Mouse (Mus musculus): ENCODE measurements around the gene Spag9. TPM values are rescaled to one million over a fixed set of nuclear protein-coding genes. Genes with fewer than 3 reads are reported as not detected.
"Not testable (repeated sequence)": the region's sequence is repeated elsewhere in the genome, so short reads cannot be mapped to it uniquely, and the experiment has no call there.

The Spag9 gene
- polyA plus RNA-seq, 1 experiment from 2014 or later = 68.9 TPM

DNA sequence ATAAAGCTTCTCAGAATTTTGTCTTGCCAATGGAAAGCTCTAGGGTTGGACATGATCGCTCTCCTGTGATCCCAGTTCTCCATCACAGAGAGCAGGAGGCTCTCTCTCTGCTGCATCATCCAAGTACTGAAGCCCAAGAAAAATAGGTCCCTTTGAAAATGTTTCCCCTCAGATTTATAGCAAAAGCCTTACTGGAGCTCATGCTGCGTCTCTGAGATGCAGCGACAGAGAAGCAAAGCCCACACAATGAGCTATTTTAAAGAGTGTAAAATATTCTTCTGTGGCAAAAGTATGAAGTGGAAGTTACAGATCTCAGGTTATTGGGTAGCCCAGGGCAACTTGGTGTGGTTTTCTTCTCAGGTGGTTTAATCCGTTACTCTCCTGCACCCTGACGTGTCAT is 68.0 kb downstream of the Spag9 start:
- Histone ChIP-seq H3K36me3 (ENCODE audit: control insufficient read depth, insufficient read depth, low read length) (peaks cover 14% of the 10 kb centered on the region), H3K9me3 (ENCODE audit: control insufficient read depth, low read length) (no peaks in the 10 kb centered on the region)
- WGBS = 90% methylated on average over 5 of the region's 5 CpGs

DNA sequence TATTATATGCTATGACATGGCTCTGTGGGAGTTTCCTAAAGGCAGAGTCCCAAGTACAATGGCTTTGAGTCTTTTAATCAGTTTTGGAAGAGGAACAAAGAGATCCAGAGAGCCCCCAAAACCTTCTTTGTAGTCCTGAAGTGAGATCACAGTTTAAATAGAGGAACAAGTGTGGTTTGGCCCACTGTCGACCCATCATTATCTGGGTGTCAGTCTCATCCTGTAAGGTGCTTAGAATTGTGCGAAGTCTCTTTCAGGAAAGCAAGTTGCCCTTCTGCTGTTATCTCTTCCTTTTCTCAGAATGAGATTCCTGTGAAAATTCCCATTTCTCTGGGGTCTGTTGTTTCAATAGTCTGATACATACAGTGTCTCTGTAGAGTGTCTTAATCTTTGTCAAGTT is 74.6 kb downstream of the Spag9 start:
- H3K4me3 ChIP-seq (ENCODE audit: low read length) = no peak overlapping the region
- H3K27ac ChIP-seq (ENCODE audit: low read depth, low read length) = no peak overlapping the region; the same call in 1 of the 2 replicates
- H3K27me3 ChIP-seq (replicated peaks; ENCODE audit: control insufficient read depth, insufficient read depth, low read length) = no peaks in the 10 kb centered on the region
- H3K9ac ChIP-seq (ENCODE audit: low read depth, low read length) = no peak overlapping the region
- ATAC-seq = no peak
- no peak overlapping the region for H3K4me2 ChIP-seq (ENCODE audit: low read length)
- peaks cover 16% of the 10 kb centered on the region for H3K36me3 ChIP-seq (ENCODE audit: control insufficient read depth, insufficient read depth, low read length)
- H3K4me1 ChIP-seq (ENCODE audit: control insufficient read depth, insufficient read depth, low read depth, low read length) = no peaks in the 10 kb centered on the region
- no peaks in the 10 kb centered on the region for H3K9me3 ChIP-seq (ENCODE audit: control insufficient read depth, low read length)
- 86% methylated on average over 2 of the region's 2 CpGs for WGBS

More for the DNA sequence above, 68.0 kb downstream of the Spag9 start:
- no peak overlapping the region for H3K4me2 ChIP-seq (ENCODE audit: low read length)
- ATAC-seq = no peak
- H3K27me3 ChIP-seq (replicated peaks; ENCODE audit: control insufficient read depth, insufficient read depth, low read length) = no peaks in the 10 kb centered on the region
- H3K4me3 ChIP-seq (ENCODE audit: low read length) = no peak overlapping the region
- H3K9ac ChIP-seq (ENCODE audit: low read depth, low read length) = no peak overlapping the region
- no peak overlapping the region for H3K27ac ChIP-seq (ENCODE audit: low read depth, low read length)
- H3K4me1 ChIP-seq (ENCODE audit: control insufficient read depth, insufficient read depth, low read depth, low read length) = no peaks in the 10 kb centered on the region

DNA sequence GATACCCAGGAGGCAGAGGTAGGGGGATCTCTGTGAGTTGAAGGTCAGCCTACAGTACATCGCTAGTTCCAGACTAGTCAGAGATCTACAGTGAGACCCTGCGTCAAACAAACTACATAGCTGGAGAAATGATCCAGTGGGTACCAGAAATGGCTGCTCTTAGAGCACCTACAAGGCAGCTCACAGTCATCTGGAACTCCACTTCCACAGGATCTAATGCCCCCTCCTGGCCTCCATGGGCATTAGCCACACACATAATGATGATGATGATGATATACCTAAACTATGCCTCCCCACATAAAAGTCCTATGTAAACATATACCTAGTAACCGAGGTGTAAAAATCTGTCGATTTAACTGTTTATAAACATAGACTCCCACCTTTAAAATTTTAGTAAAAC is 77.4 kb downstream of the Spag9 start:
- WGBS = 91% methylated on average over 4 of the region's 4 CpGs
- Histone ChIP-seq H3K27me3 (replicated peaks; ENCODE audit: control insufficient read depth, insufficient read depth, low read length) (no peaks in the 10 kb centered on the region), H3K4me1 (ENCODE audit: control insufficient read depth, insufficient read depth, low read depth, low read length) (no peaks in the 10 kb centered on the region), H3K36me3 (ENCODE audit: control insufficient read depth, insufficient read depth, low read length) (peaks cover 15% of the 10 kb centered on the region), H3K4me3 (ENCODE audit: low read length) (no peak overlapping the region), H3K27ac (ENCODE audit: low read depth, low read length) (no peak overlapping the region), H3K9me3 (ENCODE audit: control insufficient read depth, low read length) (no peaks in the 10 kb centered on the region), H3K4me2 (ENCODE audit: low read length) (no peak overlapping the region), H3K9ac (ENCODE audit: low read depth, low read length) (no peak overlapping the region)
- no peak for ATAC-seq

DNA sequence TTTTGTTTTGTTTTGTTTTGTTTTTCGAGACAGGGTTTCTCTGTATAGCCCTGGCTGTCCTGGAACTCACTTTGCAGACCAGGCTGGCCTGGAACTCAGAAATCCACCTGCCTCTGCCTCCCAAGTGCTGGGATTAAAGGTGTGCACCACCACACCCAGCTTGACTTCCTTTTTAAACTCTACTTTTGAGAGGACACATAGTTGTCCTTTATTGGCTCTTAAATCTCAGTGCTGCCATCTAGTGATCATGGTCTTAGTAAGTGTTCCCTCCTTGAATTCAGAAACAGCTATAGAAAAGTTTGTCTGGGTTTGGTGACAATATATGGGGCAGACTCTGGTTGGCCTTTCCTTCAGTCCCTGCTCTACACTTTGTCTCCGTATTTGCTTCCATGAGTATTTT is 91.1 kb downstream of the Spag9 start:
- not testable (repeated sequence) for H3K4me2 ChIP-seq (ENCODE audit: low read length); H3K27ac ChIP-seq (ENCODE audit: low read depth, low read length); H3K27me3 ChIP-seq (replicated peaks; ENCODE audit: control insufficient read depth, insufficient read depth, low read length); H3K4me1 ChIP-seq (ENCODE audit: control insufficient read depth, insufficient read depth, low read depth, low read length); ATAC-seq; H3K9me3 ChIP-seq (ENCODE audit: control insufficient read depth, low read length); H3K9ac ChIP-seq (ENCODE audit: low read depth, low read length); H3K4me3 ChIP-seq (ENCODE audit: low read length)
- peaks cover 53% of the 10 kb centered on the region for H3K36me3 ChIP-seq (ENCODE audit: control insufficient read depth, insufficient read depth, low read length)
- 86% methylated on average over 2 of the region's 2 CpGs for WGBS

DNA sequence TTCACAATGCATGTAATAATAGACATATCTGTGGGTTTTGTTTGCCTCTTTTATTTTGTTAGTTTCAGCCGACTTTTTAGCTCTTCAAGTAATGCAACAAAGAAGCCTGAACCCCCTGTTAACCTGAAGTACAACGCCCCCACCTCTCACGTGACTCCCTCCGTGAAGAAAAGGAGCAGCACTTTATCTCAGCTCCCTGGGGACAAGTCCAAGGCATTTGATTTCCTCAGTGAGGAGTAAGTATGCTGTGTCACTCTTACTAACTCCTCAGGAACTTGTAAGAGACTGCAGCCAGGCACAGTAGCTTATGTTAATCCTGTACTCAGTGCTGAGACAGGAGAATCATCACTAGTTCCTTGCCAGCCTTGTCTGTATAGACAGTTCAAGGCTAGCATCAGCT is 94.6 kb downstream of the Spag9 start:
- Histone ChIP-seq H3K4me3 (ENCODE audit: low read length) (no peak overlapping the region), H3K27me3 (replicated peaks; ENCODE audit: control insufficient read depth, insufficient read depth, low read length) (no peaks in the 10 kb centered on the region), H3K9me3 (ENCODE audit: control insufficient read depth, low read length) (no peaks in the 10 kb centered on the region), H3K27ac (ENCODE audit: low read depth, low read length) (no peak overlapping the region), H3K36me3 (ENCODE audit: control insufficient read depth, insufficient read depth, low read length) (peaks cover 49% of the 10 kb centered on the region), H3K4me2 (ENCODE audit: low read length) (no peak overlapping the region), H3K4me1 (ENCODE audit: control insufficient read depth, insufficient read depth, low read depth, low read length) (no peaks in the 10 kb centered on the region), H3K9ac (ENCODE audit: low read depth, low read length) (no peak overlapping the region)
- 90% methylated on average over 4 of the region's 4 CpGs for WGBS
- no peak for ATAC-seq

DNA sequence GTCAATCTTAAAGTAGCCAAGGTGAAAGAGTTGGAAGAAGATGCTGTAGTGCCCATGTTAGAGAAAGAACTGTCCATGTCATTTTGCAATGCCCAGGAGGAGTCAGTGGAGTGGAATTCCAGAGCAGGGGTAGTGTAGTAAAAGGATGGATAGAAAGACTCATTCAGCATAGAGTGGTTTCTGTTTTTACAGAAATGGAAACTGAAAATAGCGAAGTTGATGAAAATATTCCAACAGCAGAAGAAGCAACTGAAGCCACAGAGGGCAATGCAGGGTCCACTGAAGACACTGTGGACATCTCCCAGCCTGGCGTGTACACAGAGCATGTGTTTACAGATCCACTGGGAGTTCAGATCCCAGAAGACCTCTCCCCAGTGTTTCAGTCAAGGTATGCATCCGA is 101.6 kb downstream of the Spag9 start:
- H3K4me2 ChIP-seq (ENCODE audit: low read length) = no peak overlapping the region
- no peak for ATAC-seq
- 89% methylated on average over 3 of the region's 3 CpGs for WGBS
- no peaks in the 10 kb centered on the region for H3K4me1 ChIP-seq (ENCODE audit: control insufficient read depth, insufficient read depth, low read depth, low read length)
- no peak overlapping the region for H3K9ac ChIP-seq (ENCODE audit: low read depth, low read length)
- peaks cover 52% of the 10 kb centered on the region for H3K36me3 ChIP-seq (ENCODE audit: control insufficient read depth, insufficient read depth, low read length)
- H3K27ac ChIP-seq (ENCODE audit: low read depth, low read length) = no peak overlapping the region
- H3K27me3 ChIP-seq (replicated peaks; ENCODE audit: control insufficient read depth, insufficient read depth, low read length) = no peaks in the 10 kb centered on the region
- H3K9me3 ChIP-seq (ENCODE audit: control insufficient read depth, low read length) = no peaks in the 10 kb centered on the region
- H3K4me3 ChIP-seq (ENCODE audit: low read length) = no peak overlapping the region

DNA sequence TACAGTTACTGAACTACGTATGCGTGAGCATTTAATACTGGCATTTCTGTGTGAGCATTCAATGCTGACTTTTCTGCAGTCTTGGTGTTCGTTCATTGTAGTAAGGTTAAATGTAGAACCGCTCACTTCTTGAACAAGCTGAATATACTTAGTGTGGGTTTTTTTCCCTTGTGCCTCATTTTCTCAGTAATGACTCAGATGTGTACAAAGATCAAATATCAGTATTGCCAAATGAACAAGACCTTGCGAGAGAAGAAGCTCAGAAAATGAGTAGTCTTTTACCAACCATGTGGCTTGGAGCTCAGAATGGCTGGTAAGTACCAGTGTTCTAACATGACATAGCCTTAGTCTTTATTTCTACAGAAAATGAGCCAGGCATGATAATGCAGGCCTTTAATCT is 102.9 kb downstream of the Spag9 start:
- no peak for ATAC-seq
- Histone ChIP-seq H3K4me2 (ENCODE audit: low read length) (no peak overlapping the region), H3K27me3 (replicated peaks; ENCODE audit: control insufficient read depth, insufficient read depth, low read length) (no peaks in the 10 kb centered on the region), H3K27ac (ENCODE audit: low read depth, low read length) (no peak overlapping the region), H3K4me3 (ENCODE audit: low read length) (no peak overlapping the region), H3K36me3 (ENCODE audit: control insufficient read depth, insufficient read depth, low read length) (peaks cover 48% of the 10 kb centered on the region), H3K4me1 (ENCODE audit: control insufficient read depth, insufficient read depth, low read depth, low read length) (no peaks in the 10 kb centered on the region), H3K9ac (ENCODE audit: low read depth, low read length) (no peak overlapping the region), H3K9me3 (ENCODE audit: control insufficient read depth, low read length) (no peaks in the 10 kb centered on the region)
- WGBS = 93% methylated on average over 5 of the region's 5 CpGs

DNA sequence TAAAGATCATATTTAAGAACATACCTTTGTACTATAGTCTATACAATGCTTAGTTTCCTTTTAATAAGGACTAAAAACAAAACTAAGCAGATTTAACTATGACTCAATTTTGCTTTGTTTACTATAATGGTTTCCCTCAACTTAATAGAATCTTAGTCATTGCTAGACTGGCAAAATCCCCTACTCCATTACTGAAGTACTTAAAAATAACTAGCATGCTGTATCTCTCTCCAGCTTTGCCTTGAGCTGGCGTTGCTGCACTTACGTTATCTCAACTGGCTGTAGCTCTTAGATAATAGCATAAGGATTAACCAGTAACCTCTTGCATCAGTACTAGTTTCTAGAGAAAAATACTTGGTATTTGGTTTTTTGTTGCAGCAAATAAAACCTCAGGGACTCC is 117.9 kb downstream of the Spag9 start:
- 84% methylated on average over 2 of the region's 2 CpGs for WGBS

DNA sequence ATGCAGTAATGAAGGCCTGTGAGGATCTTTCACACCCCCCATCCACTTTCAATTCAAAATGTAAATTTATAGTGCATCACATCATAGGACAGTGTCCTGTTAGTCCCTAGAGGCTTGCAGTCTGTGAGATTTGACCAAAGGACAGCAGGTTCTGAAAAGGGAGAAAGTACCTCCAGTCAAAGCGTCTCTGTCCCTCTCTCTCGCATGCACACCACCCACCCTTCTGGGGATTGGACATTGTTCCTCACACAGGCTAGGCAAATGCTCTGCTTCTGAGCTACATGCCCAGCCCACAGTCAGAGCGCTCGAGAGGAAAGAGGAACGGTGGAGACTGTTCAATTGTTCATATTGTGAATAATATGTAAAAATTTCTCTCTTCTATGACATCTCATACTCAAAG is 119.5 kb downstream of the Spag9 start:
- Histone ChIP-seq H3K4me3 (ENCODE audit: low read length) (no peak overlapping the region), H3K4me1 (ENCODE audit: control insufficient read depth, insufficient read depth, low read depth, low read length) (no peaks in the 10 kb centered on the region), H3K9me3 (ENCODE audit: control insufficient read depth, low read length) (no peaks in the 10 kb centered on the region), H3K27me3 (replicated peaks; ENCODE audit: control insufficient read depth, insufficient read depth, low read length) (no peaks in the 10 kb centered on the region), H3K4me2 (ENCODE audit: low read length) (no peak overlapping the region), H3K36me3 (ENCODE audit: control insufficient read depth, insufficient read depth, low read length) (peaks cover 40% of the 10 kb centered on the region), H3K9ac (ENCODE audit: low read depth, low read length) (no peak overlapping the region), H3K27ac (ENCODE audit: low read depth, low read length) (no peak overlapping the region)
- WGBS = 95% methylated on average over 5 of the region's 5 CpGs
- no peak for ATAC-seq

More for the DNA sequence above, 117.9 kb downstream of the Spag9 start:
- H3K9ac ChIP-seq (ENCODE audit: low read depth, low read length) = no peak overlapping the region
- no peak overlapping the region for H3K4me3 ChIP-seq (ENCODE audit: low read length)
- H3K4me1 ChIP-seq (ENCODE audit: control insufficient read depth, insufficient read depth, low read depth, low read length) = no peaks in the 10 kb centered on the region
- H3K9me3 ChIP-seq (ENCODE audit: control insufficient read depth, low read length) = no peaks in the 10 kb centered on the region
- no peak for ATAC-seq
- no peaks in the 10 kb centered on the region for H3K27me3 ChIP-seq (replicated peaks; ENCODE audit: control insufficient read depth, insufficient read depth, low read length)
- H3K27ac ChIP-seq (ENCODE audit: low read depth, low read length) = no peak overlapping the region
- H3K4me2 ChIP-seq (ENCODE audit: low read length) = no peak overlapping the region
- H3K36me3 ChIP-seq (ENCODE audit: control insufficient read depth, insufficient read depth, low read length) = peaks cover 45% of the 10 kb centered on the region

DNA sequence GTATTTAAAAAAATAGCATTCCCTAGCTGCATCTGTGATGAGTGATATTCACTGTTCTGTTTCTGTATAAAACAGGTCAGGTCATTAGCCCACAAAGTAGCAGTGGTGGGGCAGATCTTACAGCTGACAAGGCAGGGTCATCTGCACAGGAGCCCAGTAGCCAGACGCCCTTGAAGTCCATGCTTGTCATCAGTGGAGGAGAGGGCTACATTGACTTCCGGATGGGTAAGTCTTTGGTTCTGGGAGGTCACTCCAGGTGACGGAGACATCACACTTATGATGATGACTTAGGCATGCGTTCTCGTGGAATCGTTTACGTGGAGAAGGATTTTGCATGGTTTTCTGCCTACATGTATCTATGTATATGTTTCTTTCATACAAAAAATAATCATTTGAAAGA is 120.8 kb downstream of the Spag9 start:
- Histone ChIP-seq H3K4me1 (ENCODE audit: control insufficient read depth, insufficient read depth, low read depth, low read length) (no peaks in the 10 kb centered on the region), H3K4me2 (ENCODE audit: low read length) (no peak overlapping the region), H3K36me3 (ENCODE audit: control insufficient read depth, insufficient read depth, low read length) (peaks cover 49% of the 10 kb centered on the region), H3K4me3 (ENCODE audit: low read length) (no peak overlapping the region), H3K9ac (ENCODE audit: low read depth, low read length) (no peak overlapping the region), H3K27ac (ENCODE audit: low read depth, low read length) (no peak overlapping the region), H3K27me3 (replicated peaks; ENCODE audit: control insufficient read depth, insufficient read depth, low read length) (no peaks in the 10 kb centered on the region), H3K9me3 (ENCODE audit: control insufficient read depth, low read length) (no peaks in the 10 kb centered on the region)
- WGBS = 96% methylated on average over 7 of the region's 7 CpGs
- no peak for ATAC-seq
